Mouse (Mus musculus): ENCODE results near the gene Tomt.
A peak's percentile ranks its signal among the peaks of the same experiment; 100 is the strongest.

Tomt gene

GRCm38 (mm10) chr7:101902846-101903245, 3.3 kb downstream of the Tomt start:
- no peak for DNase-seq (ENCODE audit: low read depth in 1 of 2, low spot score in 2 of 2)

GRCm38 (mm10) chr7:101901969-101902368, 4.2 kb downstream of the Tomt start:
- no peak for DNase-seq (ENCODE audit: low read depth in 1 of 2, low spot score in 2 of 2)

GRCm38 (mm10) chr7:101900331-101901097, 5.6 kb downstream of the Tomt start:
- DNase-seq (ENCODE audit: low read depth in 1 of 2, low spot score in 2 of 2), result no peak

GRCm38 (mm10) chr7:101896104-101897066, 9.8 kb downstream of the Tomt start:
- DNase-seq (ENCODE audit: low read depth in 1 of 2, low spot score in 2 of 2), result peak; percentile 94 to 95

GRCm38 (mm10) chr7:101895695-101896094, 10.5 kb downstream of the Tomt start:
- DNase-seq (ENCODE audit: low read depth in 1 of 2, low spot score in 2 of 2), result no peak

GRCm38 (mm10) chr7:101888460-101888859, 17.7 kb downstream of the Tomt start:
- DNase-seq (ENCODE audit: low read depth in 1 of 2, low spot score in 2 of 2), result no peak

GRCm38 (mm10) chr7:101886274-101886673, 19.9 kb downstream of the Tomt start:
- no peak for DNase-seq (ENCODE audit: low read depth in 1 of 2, low spot score in 2 of 2)

- no peak for DNase-seq (ENCODE audit: low read depth in 1 of 2, low spot score in 2 of 2)
Observed at GRCm38 (mm10) chr7:101884160-101884559, 22.0 kb downstream of the Tomt start.

- DNase-seq (ENCODE audit: low read depth in 1 of 2, low spot score in 2 of 2), result no peak
Observed at GRCm38 (mm10) chr7:101882413-101883154, 23.6 kb downstream of the Tomt start.

- DNase-seq (ENCODE audit: low read depth in 1 of 2, low spot score in 2 of 2), result no peak
Observed at GRCm38 (mm10) chr7:101880855-101881254, 25.3 kb downstream of the Tomt start.

- DNase-seq (ENCODE audit: low read depth in 1 of 2, low spot score in 2 of 2), result no peak
Observed at GRCm38 (mm10) chr7:101875978-101876377, 30.2 kb downstream of the Tomt start.

GRCm38 (mm10) chr7:101871296-101871695, 34.9 kb downstream of the Tomt start:
- DNase-seq (ENCODE audit: low read depth in 1 of 2, low spot score in 2 of 2), result no peak

GRCm38 (mm10) chr7:101870629-101871028, 35.5 kb downstream of the Tomt start, which contains the start of gene Folr1:
Folr1 (minus strand) TSS chr7:101870788.
- DNase-seq (ENCODE audit: low read depth in 1 of 2, low spot score in 2 of 2), result no peak

GRCm38 (mm10) chr7:101869163-101869500, 37.0 kb downstream of the Tomt start:
- no peak for DNase-seq (ENCODE audit: low read depth in 1 of 2, low spot score in 2 of 2)

GRCm38 (mm10) chr7:101868241-101869162, 37.7 kb downstream of the Tomt start:
- no peak for DNase-seq (ENCODE audit: low read depth in 1 of 2, low spot score in 2 of 2)

GRCm38 (mm10) chr7:101867482-101867881, 38.7 kb downstream of the Tomt start:
- DNase-seq (ENCODE audit: low read depth in 1 of 2, low spot score in 2 of 2), result no peak

GRCm38 (mm10) chr7:101866491-101867265, 39.5 kb downstream of the Tomt start:
- DNase-seq (ENCODE audit: low read depth in 1 of 2, low spot score in 2 of 2), result no peak

- no peak for DNase-seq (ENCODE audit: low read depth in 1 of 2, low spot score in 2 of 2)
Observed at GRCm38 (mm10) chr7:101863415-101863814, 42.7 kb downstream of the Tomt start, which contains the start of gene Anapc15. Anapc15 (plus strand) TSS chr7:101863715.

GRCm38 (mm10) chr7:101862291-101862690, 43.9 kb downstream of the Tomt start:
- DNase-seq (ENCODE audit: low read depth in 1 of 2, low spot score in 2 of 2), result no peak

All from monocyte, adult 2 months (primary cell).